ENCODE assay signal across 10 mouse cellular contexts in genomic region chr16:43500132-43500853, GRCm38 (mm10).
DNase-seq lines count a peak whose midpoint lies in the region.
"Had no signal": no experiment of that assay in that cellular context is flagged by ENCODE, and none has a peak within 500 bp of the region (broad histone marks: within the 10 kb centered on the region; RNA-seq: fewer than 3 reads in every experiment).

No protein-coding gene starts in this region.

- DNase-seq in gastrocnemius, postnatal 10 days: peak; percentile 32
- DNase-seq in gastrocnemius, postnatal 4 days (ENCODE audit: low spot score in 2 of 2): no peak
- peak; percentile 49 to 63 for DNase-seq in lung, adult 18-20 months
- DNase-seq in lung, postnatal 14 days: no peak
- peak; percentile 67 for DNase-seq in gastrocnemius, postnatal 25 days
- peak; percentile 59 for DNase-seq in skeletal muscle tissue, adult 2 months (ENCODE audit: low read depth, low spot score)
- DNase-seq in ovary, postnatal 36 days (ENCODE audit: low spot score): no peak
- DNase-seq: kidney, postnatal 4 days; liver, postnatal 0 days; spleen, adult 18-20 months had no signal

Comparison
In these comparisons a context has a peak if more than half of its experiments do, and no peak if none do; other contexts are left out.
1. DNase-seq: peak in gastrocnemius, postnatal 10 days (single experiment), lung, adult 18-20 months (2 of 2), gastrocnemius, postnatal 25 days (single experiment) and skeletal muscle tissue, adult 2 months (single experiment); none in gastrocnemius, postnatal 4 days (0 of 2), lung, postnatal 14 days (single experiment) and ovary, postnatal 36 days (single experiment).